Mouse (Mus musculus) thymus, postnatal 4 days (tissue): ENCODE results near the gene Abcc6.
A peak's percentile ranks its signal among the peaks of the same experiment; 100 is the strongest.

Experiments
- DNase-seq: peaks from one replicate; pipeline ENCODE4 v3.0.0; 2021

Abcc6 gene

DNA sequence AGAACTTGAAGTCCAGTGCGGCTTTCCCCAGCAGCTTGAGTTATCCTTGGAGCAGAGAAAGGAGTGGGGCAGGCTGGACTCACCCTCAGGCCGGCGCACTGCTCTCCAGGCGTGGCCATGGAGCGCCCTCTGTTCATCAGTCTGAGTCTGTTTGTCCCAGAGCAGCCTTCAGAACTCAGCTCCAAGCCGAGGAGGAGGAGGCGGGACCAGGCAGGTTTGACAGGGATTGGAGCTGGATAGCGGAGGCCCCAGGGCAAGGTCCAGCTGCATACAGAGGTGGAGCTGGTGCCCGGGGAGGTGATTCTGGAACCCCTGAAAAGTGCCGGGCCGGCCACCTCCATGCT, at the start of gene Abcc6:
TSS of gene Abcc6 (minus strand) at position 158 of the 344 bp plus-strand sequence.
- DNase-seq = no peak

DNA sequence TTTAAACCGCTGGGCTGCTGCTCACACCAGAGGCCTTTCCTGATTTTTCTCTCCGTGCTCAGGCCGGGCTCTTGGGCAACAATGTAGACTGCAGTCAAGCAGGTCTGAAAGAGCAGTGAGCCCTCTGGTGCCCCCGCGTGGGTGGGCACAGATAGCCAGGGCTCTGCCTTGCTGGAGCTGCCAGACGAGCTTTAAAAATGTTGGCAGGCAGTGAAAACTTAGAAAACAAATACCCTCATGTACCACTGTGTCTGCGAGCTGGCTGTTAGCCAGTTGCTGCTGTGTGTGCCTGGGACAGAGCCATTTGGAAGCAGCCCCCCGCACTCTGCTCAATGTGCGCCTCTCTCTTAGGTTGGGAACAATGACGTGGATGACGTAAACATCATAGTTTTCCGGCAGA, 47.6 kb upstream of the Abcc6 start:
- DNase-seq = no peak

DNA sequence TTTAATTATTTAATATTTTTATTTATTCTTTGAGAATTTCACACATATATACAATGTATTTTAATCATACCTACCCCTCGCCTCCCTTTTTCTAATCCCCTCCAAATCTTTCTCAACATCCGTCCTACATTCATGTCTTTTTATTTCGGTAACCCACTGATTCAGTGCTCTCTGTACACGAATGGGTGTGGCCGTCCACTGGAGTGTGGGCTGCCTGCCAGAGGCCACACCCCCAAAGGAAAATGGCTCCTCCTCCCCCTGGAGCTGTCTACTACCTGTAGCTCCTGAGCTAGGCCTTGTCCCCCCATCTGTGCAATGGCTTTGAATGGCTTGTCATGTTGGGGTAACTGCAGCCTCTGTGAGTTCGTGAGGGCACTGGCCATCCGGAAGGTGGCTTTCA, 46.7 kb upstream of the Abcc6 start:
- DNase-seq = no peak

DNA sequence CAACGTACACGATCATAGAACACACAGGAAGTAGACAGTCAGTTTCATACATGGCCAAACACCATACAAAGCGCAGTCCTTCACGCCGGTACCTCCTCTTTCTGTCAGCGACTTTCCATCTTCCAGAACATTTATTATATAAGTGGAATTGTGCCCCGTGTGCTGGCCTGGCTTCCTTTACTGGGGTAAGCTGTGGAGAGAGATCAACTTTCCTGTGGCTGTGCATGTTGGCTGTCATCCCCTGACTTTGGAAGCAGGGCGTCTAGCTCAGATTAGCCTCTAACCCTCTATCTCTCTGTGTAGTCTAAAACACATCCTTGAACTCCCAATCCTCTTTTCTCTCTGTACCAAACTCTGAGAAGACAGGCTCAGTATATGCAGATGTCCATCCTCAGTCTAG, 38.7 kb upstream of the Abcc6 start:
- no peak for DNase-seq

DNA sequence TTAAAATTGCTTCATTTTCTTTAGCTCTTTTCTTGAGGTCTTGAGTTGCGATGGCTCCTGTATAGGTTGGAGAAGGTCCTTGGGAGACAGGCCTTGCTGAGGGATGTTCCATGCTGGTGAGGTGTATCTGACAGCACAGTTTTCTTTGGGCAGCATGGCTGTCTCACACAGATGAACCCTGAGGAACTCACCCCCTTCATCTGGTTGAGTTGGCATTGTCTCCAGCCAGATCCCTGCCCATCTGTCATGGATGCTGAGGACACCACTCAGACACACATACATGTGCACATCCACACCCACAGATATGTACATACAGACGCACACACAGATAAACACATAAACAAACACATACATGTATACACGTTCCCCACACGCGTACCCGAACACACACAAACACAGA, 33.2 kb upstream of the Abcc6 start:
- no peak for DNase-seq

DNA sequence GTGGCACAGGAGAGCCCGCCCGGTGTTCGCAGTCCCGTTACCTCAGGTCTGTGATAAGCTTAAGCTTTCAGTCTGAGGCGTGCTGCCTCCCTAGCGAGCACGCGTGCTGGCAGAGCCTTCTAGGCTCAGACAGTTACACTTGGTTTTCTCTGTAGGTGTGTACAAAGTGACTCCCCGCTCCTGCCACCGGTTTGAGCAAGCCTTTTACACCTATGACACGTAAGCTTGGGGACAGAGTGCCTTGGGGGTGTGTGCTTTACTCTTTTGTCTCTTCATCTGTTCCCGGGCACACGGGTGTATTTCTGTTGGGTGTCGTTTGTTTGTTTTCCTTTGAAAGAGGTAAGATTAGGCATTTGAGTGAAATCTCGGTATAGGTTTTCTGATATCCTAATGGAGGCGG, 31.5 kb upstream of the Abcc6 start:
- no peak for DNase-seq

DNA sequence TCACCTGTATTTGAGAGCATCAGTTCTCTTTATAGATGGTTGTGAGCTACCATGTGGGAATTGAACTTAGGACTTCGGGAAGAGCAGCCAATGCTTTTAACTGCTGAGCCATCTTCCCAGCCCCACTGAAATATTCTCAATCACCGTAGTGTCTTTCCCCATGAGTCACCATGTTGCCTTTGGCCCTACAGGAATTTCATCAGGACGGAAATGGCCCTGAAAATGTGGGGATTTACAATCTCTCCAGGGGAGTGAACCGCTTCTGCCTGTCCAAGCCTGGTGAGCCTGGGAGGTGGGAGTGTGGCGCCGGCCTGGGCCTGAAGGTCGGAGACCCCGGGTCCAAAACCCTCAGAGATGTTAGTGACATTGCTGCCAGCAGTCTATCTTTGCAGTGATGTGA, 30.6 kb upstream of the Abcc6 start:
- no peak for DNase-seq

DNA sequence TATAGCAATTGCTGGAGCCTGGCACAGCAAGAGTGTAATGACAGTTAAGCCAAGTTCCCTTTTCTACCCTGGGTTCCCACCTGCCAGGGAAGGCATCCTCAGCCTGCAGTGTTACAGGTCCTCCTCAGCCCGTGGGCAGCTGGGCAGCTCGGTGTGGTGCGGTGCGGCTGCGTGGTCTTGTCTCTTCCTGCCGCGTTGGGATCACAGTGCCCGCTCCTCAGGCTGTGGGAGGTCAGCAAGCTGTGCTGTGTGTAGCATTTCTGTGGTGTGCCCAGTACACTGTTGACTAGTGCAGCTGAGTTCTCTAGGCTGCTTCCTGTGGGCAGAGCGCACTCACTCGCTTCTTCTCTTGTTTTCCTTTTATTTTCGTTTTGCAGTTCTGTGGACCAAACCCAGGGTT, 28.8 kb upstream of the Abcc6 start:
- peak; percentile 52 for DNase-seq

DNA sequence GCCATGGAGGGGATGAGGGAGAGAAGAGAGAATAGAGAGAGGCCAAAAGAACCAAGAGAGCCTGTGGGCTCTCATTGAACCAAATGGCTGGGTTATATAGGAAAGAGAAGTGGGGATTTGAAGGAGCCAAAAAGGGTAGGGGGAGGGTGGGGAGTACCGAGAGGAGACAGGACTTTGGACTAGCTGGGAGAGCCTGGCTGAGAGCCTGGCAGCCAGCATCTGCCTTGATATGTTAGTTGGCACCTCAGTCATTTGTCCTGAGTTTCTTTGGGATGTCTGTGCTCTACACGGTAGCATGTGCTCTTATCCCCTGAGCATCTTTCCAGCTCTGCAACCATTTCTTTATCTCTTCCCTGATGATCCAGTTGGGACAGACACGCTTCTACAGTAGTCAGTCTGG, 23.5 kb upstream of the Abcc6 start:
- DNase-seq = no peak

DNA sequence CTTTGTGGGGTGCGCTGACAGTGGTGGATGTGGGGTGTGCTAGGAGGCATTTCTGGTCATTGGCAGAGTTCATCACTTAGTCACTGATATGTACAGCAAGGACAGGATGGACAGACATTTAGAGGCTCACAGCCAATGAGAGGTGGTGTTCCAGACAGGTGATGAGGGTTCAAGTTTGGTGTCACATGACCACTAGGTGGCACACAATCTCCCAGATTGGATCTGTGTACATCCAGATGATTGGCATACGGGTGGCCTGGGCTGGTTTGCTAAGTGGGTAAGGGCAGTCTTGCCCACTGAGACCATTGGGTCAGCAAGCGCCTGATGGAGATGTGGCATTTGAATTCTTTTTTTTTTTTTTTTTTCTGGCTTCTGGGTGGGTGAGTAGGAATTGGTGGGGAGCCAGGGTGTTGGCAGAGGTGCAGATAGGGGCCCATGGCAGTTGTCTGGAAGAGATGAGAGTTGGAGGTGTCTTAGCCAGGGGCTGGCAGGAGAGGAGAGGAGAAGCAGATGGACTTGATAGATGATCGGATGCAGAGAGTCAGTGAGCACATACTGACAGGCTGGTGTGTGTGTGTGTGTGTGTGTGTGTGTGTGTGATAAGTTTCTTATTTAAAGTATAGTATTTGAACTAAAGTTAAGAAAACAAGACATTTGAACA, 22.2 kb upstream of the Abcc6 start:
- peak; percentile 45 for DNase-seq

DNA sequence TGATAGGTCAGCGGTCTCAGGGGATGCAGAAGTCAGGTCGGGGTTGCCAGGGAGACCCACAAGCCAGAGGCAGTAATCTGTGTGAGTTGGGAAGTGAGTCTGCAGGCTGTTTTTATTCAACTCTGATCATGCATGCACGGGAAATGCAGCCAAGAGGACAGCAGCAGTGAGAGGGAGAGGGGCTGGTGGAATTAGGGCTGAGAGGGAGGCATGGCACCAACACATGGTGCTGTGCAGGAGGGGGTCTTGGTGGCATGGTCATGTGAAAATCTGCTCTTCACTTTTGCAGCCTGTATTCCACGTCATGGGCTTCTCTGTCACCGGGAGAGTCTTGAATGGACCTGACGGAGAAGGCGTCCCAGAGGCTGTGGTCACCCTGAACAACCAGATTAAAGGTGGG, 19.9 kb upstream of the Abcc6 start:
- no peak for DNase-seq

DNA sequence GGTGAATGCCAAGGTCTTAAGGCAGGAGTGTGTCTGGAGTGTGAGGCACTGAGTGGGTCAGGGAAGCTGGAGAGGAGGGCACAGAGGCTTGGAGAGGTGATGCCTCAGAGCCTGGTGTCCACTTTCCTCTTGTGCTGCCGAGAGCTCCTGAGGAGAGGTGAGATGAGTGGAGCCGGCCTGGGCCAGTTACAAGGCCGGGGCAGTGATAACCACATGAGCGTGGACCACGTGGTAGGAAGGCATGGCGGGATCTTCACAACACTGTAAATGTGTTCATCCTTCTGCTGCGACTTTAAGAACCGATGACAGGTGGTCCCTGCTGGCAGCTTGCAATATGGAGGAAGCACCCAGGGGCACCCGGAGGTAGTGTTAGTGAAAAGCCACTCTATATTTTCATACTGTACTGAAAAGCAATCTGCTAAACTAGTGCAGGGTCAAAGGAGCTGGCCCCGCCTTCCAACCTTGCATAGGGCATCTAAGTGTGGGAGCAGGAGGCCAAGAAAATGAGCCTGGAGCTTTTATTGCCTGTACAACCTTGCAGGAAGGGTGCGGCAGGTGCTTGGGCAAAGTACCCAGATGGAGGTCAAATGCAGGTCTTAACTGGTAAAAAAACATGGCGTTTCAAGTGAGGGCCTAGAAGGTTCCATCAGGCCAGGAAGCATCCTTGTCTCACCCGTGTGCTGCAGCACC, 17.9 kb upstream of the Abcc6 start:
- DNase-seq = no peak

DNA sequence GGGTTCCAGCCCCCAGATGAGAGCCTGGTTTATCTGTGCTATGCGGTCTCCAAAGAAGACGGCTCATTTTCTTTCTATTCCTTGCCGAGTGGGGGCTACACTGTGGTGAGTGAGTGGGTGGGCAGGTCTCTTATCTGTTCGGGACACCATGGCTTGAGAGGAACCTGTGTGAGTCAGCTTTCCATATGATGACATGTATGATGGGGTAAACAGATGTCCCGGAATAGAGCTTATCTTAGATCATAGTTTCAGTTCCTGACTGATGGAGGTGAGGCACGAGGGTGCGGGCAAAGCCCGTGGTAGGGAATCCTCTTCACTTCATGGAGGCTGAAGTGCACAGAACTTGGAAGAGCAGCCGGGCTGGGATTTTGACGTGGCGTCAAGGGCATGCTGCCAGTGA, 15.8 kb upstream of the Abcc6 start:
- DNase-seq = no peak

DNA sequence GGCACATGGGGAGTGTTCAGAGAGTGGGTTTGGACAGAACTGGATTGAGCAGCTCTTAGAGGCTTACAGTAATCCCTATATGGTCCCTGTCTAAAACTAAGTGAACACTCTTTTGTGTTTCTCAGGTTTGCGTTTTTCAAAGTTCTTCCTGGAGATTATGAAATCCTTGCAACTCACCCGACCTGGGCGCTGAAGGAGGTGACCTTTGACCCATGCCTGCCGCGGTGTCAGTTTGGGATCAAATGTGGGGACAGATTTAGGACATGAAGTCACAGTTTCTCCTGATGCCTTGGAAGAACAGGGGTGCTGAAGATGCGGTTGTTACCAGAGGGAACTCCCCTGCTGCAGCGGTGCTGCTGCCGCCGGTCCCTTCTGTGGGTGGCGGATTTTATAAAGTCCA, 14.0 kb upstream of the Abcc6 start:
- DNase-seq = no peak

DNA sequence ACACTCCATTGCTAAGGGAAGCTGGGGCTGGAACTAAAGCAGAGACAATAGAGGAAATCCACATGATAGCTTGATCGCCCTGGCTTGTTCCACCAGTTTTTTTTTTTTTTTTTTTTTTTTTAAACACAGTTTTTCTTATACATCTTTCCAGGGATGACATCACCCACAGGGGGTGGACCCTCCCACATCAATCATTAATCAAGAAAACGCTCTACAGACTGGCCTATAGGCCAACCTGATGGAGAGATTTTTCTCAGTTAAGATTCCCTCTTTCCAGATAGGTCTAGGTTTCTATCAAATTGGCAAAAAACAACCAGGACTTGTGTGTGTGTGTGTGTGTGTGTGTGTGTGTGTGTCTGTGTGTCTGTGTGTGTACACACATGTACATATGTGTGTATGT, 9.8 kb upstream of the Abcc6 start:
- DNase-seq = no peak

DNA sequence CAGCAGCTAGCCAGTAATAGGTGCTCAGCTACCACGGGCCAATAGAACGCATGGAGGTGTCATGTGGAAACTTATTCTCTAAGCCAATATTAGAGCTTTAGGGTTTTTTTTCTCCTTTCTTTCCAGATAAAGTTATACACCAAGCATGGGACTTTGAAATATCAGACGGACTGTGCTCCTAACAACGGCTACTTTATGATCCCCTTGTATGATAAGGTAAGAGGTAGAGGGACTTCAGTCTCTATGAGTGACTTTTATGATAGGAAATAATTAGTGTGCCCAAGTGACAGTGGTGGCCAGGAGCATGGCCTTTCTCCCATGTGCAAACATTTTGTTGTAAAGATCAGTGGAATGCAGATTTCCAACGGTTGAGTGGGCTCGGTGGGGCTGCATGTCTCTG, 7.3 kb upstream of the Abcc6 start:
- DNase-seq = no peak

DNA sequence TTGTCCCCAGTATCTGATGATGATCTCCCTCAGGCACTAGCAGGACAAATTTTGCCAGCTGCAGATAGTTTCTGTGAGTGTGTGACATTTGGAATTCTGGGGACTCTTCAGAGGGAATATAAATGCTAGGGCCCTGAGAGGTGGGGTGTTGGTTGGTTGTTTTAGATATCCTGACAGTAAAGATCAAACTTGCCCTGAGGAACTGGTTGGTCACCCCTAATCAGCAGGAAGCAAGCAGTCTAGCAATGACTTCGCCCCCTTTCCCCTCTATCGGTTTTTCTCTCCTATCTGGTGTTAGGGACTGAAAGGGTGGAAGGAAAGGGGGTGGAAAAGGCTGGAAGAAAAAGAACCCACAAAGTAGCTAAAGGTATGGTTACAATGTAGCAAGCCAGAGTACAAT, 5.4 kb upstream of the Abcc6 start:
- no peak for DNase-seq

DNA sequence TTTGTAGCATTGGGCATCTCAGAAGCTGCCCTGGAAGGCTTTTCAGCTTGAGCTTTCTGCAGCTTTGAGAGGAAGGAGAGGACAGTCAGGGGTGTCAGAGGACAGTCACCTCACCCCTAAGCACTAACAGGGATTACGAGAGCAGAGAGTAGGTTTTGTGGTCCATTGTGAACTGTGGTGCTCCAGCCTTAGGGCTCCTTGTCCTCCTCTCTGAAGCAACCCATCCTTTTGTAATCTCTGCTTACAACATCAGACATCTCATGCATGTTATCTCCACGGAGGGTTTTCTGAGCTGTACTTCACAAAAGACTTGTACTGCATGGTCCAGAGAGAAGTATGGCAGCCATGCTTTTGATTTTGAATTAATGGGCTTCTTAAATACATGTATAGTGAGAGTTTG, 4.9 kb upstream of the Abcc6 start:
- no peak for DNase-seq

DNA sequence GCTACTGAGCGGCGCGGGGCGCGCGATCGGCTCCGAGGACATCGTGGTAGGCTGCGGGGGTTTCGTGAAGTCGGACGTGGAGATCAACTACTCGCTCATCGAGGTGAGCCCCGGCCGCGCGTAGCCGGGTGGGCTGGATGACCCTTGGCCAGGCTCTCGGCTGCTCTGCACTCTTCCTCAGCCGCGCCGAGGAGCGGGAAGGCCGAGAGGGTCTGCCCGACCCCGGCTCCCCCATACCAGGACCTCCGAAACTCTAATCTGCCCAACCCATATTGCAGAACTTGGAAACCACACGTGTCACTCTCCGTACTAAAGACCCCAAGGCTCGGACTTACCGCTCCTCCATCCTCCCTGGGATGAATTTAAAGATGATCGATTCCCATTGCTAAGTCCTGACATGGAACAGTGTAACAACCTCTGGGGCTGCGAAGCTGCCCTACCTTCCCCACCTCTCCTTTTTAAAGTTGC, 3.8 kb upstream of the Abcc6 start:
- no peak for DNase-seq

DNA sequence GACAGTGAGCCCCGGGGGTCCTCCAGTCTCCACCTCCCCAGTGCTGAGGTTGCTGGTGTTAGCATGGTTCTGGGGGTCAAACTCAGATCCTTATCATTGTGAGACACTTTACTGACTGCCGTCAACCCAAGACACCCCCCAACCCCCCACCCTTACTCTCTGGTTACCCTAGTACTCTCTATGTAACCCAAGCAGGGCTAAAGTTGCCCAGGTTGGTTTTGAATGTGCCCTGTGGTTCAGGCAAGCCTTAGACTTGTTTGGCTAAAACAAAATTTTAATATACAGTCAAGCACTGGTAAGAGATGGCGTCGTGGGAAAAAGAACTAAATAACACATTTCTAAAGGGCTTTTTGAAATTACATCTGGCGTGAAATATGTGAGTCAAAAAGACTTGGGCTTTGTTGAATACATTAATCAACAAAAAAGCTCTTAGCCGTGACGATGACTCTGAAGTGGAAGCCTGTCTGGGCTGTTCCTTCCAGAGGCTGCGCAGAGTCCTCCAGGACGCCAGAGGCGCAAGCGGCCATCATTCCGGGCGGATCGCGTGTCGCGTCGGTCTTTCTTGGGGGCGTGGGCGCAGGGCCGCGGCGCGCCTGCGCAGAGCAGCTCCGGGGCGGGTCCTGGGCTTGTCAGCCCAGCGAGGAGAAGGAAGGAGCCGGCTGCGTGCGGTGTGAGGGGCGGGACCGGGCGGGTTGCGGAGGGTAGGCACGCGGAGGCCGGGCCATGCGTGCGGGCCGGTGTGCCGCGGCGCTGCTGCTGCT, 3.2 kb upstream of the Abcc6 start, which contains the start of gene Nomo1:
TSS of gene Nomo1 (plus strand) at position 590 of the 761 bp plus-strand sequence.
- DNase-seq = peak; percentile 98

DNA sequence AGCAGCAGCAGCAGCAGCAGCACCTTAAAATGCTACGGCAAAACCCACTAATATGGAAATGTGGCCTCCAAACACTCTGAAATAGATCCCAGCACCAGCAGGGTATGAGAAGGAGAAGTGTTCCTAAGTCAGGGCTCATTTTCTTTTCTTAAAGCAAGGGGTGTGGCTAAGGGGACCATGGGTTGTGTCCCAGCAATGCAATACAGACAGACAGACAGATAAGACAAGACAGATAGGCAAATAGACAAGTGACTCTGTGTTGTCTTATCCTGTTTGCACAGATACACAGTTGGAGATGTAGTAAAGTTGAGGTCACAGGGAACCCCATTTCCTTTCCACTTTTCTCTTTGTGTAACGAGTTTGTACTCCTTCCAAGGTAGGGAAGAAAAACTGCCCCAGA, 973 bp upstream of the Abcc6 start:
- DNase-seq = no peak

DNA sequence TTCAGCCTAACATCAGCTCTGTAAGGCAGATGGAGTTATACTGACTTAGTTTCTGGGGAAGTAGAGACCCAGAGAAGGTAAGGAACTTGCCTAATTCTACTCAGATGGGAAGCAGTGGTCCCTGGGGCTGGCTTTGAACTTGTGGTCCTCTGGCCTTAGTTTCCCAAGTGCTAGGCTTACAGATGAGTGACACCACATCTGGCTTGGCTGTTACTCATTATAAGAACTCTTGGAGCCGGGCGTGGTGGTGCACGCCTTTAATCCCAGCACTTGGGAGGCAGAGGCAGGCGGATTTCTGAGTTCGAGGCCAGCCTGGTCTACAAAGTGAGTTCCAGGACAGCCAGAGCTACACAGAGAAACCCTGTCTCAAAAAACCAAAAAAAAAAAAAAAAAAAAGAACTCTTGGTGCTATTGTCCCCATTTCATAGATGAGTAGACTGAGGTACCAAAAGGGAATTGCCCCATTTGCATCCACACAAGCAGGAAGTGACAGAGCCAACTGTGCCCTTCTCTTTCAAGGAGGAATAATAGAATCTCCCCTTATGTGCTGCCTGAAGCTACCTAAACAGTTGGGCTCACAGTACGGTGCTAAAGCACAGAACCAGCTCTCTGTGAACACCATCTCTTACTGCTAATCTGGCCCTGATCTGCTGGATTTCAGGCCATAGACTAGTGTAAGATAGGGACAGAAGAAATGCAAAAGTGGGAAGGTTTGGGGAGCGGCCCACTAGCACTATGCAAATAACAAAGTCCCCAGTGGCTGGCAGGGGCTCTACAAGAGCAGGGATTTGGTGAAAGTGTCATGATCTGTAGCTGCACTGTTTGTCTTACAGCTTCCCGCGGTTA, 580 bp downstream of the Abcc6 start:
- DNase-seq = no peak

DNA sequence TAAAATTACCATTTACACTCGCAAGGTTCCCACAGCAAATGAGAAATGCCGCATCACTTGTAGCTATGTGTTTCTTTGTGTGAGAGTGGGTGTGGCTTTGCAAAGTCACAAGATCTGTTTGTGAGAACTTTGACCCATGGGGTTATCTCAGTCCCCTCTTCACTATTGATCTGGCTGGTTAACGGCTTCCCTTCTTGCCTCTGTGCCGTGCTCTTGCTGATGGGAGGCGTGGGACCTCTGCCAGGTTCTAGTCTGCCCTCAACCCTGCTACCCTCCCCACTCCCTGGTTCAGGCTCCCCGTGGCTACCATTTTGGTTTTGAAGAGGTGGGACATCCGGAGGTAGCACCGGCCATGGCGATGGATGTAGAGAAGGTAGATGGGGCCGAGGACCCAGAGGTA, 1.4 kb downstream of the Abcc6 start:
- no peak for DNase-seq
